Mouse (Mus musculus) large intestine, adult 2 months (tissue): ENCODE results near the gene Ralbp1. TPM values are rescaled to one million over a fixed set of nuclear protein-coding genes. Genes with fewer than 3 reads are reported as not detected.

ENCODE experiments used
- DNase-seq: peaks from one replicate; pipeline ENCODE4 v3.0.0-alpha.2; 2012; ENCODE audit warnings: low read depth, low spot score
- WGBS: fragments of 180-500 bp; shearing (Covaris S2); methylation state at CpG from one replicate; pipeline ENCODE4 v1.1.7; 2018; 5-methylcytosine and 5-hydroxymethylcytosine counted together
- polyA plus RNA-seq: library from polyadenylated mRNA; depleted of rRNA; stranded (reverse); fragments of >200 nt; gene quantifications from 2 replicates; pipeline ENCODE4 v1.2.3, GENCODE M21; 2012

Gene Ralbp1
- polyA plus RNA-seq, 1 experiment, result 29.4 TPM

DNA sequence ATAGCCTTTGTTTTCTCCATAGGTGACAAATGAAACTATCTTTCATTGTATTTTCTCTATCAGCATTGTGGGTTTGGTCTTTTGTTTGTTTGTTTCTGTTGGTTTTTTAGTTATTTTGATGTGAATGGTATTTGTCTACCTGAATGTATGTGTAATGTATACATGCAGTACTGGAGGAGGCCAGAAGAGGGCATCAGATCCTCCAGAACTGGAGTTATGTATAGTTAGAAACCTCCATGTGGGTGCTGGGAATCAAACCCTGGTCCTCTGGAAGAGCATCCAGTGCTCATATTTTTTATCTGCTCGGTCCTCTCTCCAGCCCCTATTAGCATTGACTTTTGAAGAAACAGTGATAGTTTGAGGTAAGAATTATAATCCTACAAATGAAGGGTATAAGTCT lies 17.4 kb upstream of the Ralbp1 start:
- no peak for DNase-seq
- 100% methylated on average over 1 of the region's 1 CpGs for WGBS

DNA sequence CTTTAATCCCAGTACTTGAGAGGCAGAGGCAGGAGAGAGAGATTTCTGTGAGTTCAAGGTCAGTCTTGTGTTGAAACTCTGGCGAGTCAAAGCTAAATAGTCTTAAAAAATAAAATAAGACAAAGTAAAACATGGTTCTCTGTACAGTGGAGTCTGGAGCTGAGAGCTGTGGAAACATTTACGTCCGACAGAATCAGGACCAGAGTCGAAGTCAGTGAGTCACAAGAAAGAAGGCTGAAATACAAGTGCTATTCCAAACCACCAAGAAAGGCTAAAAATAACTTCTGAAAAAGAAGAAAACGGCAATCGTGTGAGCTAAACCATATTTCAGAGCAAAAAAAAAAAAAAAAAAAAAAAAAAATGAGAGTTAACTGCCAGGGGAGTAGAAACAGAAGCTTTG lies 16.7 kb upstream of the Ralbp1 start:
- WGBS, result 72% methylated on average over 6 of the region's 6 CpGs

DNA sequence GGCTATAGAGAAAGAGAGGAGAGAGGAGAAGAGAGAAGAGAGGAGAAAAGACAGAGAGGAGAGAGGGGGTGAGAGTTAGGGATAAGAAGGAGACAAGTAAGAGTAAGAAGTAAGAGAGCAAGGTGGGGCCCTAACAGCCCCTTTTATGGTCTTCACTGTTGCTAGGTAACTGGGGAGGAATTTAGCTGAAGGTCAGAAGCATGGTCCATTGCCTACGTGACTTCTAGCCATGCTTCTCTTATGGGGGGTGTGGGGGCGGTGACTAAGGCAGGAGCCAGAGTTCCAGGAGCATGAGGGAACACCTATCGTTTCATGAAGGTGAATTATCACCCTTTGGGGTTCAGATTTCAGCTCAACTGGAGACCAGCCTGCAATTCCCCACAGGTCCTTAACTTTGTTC lies 10.4 kb upstream of the Ralbp1 start:
- WGBS, result 67% methylated on average over 3 of the region's 3 CpGs
- no peak for DNase-seq

More for the DNA sequence above, 16.7 kb upstream of the Ralbp1 start:
- DNase-seq, result no peak

DNA sequence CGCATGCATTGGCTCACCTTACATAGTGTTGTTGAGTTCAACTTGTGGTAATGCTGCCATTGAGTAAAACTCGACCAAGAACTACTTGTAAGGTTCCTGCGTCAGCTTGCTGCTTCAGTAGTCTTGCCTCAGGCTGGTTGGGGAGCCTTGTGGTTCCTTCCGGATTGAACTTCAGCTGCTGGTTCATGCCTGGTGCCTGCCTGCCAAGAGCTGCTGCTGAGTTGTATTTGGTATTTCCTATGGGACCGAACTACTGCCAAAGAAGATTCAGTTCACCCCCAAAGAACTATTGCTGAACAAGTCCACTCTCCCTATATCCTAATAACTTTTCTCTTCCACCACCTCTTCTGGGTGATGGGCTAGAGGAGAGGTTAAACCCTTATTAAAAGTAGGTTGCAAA lies 3.9 kb upstream of the Ralbp1 start:
- no peak for DNase-seq
- WGBS, result 85% methylated on average over 5 of the region's 5 CpGs

DNA sequence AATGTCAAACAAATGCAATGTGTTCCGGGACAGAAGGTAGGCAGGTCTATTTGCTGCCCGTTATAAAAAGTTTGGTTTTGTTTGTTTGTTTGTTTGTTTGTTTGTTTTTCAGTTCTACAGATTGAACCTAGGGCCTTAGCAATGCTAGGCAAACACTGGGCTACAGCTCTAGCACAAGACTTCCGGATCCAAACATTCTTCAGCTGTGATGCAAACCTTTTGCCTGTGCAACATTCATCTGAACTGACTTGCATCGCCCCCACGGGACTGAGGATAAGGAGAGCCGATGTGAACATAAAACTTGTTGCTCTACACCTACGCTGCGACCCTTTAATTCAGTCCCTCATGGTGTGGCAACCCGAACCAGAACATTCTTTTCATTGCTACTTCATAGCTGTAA lies 973 bp upstream of the Ralbp1 start:
- no peak for DNase-seq
- 50% methylated on average over 9 of the region's 9 CpGs for WGBS

DNA sequence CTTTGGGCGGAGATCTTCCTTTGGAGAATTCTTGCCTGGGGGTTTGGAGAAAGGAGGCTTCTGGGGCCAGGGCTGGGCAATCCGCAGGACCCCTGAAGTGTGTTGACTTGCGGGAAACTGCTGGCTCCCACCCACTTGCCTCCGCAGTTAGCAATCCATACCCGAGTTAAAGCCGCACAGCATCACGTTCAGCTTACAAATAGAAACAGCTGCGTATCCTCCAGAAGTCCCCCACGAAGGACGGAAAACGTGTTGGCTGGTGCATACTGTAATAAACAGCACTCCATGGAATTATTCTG lies 251 bp downstream of the Ralbp1 start:
- DNase-seq, result no peak
- WGBS, result under 1% methylated on average over 11 of the region's 11 CpGs

DNA sequence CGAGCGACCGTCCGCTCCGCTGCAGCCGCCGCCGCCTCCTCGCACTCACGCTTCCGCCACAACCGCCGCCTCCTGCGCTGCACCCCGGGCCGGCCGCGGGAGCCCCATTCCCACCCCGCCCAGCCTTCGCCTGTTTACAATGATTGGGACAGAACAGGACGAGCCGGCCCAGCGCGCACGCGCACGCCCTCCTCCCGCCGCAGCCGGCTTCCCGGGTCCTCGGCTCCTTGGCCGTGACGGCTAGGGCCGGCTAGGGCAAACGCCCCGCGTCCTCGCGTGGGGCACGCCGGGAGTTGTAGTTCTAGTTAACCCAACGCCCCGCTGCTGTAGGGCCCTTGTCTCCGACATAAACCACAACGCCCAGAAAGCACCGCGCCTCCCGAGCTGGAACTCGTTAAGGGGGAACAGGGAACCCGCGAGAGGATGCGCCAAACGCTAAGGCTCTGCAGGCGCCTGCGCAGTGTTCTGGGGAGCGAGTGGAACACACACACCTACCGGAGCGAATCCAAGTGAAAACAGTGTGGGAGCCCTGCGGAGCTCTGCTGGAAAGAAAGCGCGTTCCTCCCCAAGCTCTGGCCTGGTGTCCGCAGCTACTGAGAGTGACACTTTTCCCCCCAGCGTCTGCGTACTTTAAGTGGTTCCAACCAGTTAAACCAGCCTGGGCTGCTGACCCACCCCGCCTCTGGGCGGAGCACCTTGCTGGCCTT lies 754 bp downstream of the Ralbp1 start:
- WGBS, result under 1% methylated on average over 67 of the region's 67 CpGs
- DNase-seq, result peak; percentile 94

DNA sequence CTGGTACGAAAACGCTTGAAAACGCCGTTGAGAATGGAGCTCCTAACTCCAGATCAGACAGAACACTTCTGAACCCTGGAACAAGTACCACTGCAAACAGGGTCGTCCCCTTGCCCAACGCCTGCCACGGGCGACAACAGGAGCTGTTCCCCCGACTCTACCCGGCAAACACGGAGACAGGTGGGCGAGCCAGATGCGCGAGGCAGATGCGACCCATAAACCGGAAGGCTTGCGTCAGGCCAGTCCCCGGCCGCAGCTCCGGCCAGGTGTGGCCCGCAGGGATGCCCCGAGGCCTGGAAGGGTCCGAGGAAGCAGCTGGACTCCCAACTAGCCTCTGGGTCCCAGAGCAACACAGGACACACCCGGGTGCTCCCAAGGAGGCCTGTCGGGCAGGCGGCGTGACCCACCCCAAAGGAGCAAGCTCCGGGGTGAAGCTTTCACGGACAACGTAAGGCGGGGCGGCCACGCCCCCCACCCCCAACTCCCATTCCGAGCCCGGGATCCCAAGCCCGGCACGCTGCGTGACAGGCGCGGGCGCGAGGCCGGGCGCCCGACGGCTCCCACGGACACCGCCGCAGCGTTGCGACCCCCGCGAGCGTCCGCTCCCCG lies 1.4 kb downstream of the Ralbp1 start:
- under 1% methylated on average over 56 of the region's 56 CpGs for WGBS
- DNase-seq, result no peak

DNA sequence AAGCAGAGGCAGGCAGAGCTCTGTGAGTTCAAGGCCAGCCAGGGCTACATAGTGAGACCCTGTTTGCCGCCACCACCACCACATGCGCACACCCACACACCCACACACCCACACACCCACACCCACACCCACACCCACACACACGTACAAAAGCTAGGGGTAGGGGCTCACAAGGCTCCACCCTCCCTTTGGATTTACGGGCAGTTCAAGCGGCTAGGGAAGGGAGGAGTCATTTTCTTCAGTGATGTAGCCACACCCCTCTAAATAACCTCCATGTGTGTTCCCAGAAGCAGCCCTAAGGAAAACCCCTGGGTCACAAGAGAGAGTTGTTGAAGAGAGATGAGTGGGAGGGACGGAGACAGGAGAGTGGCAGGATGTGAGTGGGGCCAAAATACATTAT lies 8.6 kb downstream of the Ralbp1 start:
- no peak for DNase-seq
- WGBS, result 41% methylated on average over 6 of the region's 6 CpGs

DNA sequence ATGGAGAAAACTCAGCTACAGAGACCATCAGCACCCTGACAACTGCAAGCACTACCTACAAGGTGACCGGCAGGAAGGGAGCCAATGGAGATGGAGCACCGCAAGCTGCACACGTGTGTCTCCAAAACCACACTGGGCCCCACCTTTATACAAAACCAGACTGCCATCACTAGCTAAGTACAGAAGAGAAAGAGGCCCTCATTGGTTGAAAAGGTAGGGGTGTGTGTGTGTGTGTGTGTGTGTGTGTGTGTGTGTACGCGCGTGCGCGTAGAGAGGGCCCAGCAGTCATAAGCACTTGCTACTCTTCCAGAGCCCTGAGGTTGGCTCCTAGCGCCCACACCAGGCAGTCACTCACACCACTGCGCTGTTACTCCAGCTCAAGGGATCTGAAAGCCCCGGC lies 11.8 kb downstream of the Ralbp1 start:
- no peak for DNase-seq

DNA sequence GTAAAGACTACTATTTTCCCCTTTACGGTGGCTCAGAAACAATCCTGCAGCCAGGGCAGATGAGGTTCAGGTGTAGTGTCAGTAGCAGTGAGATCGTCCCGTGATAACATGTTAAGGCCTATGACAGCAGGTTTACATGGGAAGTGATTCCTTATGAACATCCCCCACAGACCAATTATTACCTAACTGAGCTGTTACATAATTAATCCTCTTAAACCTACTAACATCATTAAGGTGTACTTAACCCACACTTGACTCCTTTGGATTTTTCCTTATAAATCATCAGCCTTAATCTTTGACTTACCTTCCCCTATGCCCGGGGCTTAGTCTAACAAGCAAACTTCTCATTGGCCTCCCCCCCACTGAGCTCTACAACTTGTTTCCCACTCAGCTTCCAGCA lies 12.4 kb downstream of the Ralbp1 start:
- WGBS, result 85% methylated on average over 4 of the region's 4 CpGs

More for the DNA sequence above, 11.8 kb downstream of the Ralbp1 start:
- WGBS, result 92% methylated on average over 11 of the region's 11 CpGs

DNA sequence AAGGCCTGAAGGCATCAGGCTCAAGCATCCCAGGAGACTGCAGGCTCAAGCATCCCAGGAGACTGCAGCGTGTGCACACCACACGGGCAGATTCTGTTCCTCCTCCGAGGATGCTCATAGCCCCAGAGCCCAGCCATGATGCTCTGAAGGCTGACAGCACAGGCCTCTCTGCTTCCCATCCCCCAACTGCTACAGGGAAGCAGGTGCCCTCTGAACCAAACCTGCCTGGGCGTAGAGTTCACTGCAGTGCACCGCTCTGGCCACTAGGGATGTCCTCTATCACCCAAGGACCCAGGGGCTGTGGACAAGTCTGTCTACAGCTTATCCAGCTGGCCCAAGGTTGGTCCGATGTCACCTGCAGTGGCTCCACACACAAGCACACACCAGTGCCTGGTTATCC lies 12.9 kb downstream of the Ralbp1 start:
- no peak for DNase-seq
- 42% methylated on average over 6 of the region's 6 CpGs for WGBS

More for the DNA sequence above, 12.4 kb downstream of the Ralbp1 start:
- DNase-seq, result no peak

DNA sequence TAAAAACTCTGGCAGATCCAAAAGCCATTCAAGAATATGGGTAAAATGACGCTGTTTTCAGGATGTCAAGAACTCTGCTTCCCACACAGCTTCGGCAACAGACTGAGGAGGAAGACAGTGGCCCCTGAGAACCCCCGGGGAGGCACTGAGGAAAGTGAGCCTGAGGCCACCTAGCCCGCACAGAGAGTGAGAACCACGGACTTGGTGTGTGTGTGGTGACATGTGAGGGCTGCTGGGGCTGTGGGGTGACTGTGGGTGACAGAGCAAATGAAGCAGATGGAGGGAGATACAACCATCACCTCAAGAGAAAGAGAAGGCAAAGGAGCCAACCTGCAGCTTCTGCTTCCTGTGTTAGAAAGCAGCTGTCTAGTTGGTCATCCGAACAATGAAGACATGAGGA lies 13.5 kb downstream of the Ralbp1 start:
- WGBS, result 64% methylated on average over 6 of the region's 6 CpGs
- DNase-seq, result no peak

DNA sequence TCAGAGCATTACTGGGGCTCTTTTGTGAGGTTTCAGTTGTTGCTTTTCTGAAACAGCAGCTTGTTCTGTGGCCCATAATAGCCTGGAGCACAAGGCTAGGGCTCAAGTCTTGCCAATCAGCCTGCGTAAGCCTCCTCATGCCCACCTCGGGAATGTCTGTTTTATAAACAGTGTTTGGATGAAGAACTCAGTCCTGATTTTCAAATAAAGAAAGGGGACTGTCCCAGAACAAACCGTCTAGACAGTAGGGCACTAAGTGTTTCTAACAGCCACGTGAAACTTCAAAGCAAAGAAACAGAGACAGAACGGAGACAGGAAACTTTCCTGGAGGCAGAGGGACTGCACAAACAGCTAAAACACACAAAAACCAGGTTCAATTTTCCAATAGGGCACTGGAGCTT lies 14.0 kb downstream of the Ralbp1 start:
- DNase-seq, result no peak
- 39% methylated on average over 5 of the region's 5 CpGs for WGBS

DNA sequence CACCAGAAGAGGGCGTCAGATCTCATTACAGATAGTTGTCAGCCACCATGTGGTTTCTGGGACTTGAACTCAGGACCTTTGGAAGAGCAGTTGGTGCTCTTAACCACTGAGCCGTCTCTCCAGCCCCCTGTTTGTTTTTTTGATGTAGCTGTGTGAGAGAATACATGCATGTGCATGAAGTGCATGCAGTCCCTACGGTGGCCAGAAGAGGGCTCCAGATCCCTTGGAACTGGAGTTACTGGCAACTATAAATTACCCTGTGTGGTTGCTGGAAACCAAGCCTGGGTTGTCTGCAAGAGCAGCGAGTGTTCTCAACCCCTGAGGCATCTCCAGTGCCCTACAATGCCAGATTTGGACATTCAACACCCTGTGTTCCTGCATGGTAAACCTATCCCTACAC lies 15.5 kb downstream of the Ralbp1 start:
- WGBS, result 44% methylated on average over 4 of the region's 4 CpGs
- no peak for DNase-seq

DNA sequence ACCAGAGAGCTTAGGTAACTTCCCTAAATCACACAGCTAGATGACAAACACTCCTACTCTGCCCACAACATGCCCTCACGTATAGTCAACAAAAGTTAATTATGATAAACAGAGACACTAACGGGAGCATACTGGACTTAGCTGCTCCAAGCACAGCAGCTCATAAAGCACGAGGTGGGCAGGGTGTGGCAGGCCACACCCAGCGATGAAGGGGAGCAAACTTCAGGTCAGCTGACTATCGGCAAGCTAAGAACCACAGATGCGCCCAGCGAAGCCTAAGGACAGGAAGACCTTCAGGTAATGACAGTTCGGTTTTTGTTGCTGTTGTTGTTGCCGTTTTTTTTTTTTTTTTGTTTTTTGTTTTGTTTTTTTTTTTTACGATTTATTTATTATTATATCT lies 15.9 kb downstream of the Ralbp1 start:
- DNase-seq, result no peak
- WGBS, result 54% methylated on average over 10 of the region's 10 CpGs

DNA sequence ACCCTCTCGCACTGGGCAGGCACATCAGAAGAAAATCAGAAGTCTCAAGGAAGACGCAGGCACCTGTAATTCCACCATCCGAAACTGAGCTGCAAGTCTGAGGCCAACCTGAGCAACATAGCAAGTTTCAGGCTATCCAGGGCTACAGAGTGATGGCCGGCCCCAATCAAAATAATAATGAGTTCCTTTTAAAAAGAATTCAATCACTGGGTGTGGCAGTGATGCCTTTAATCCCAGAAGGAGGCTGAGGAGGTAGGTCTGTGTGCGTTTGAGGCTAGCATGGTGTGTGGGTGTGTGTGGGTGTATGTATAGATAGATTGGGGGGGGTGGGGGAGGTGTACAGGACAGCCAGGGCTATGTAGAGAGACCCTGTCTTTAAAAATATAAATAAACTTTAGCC lies 17.6 kb downstream of the Ralbp1 start:
- DNase-seq, result no peak
- WGBS, result 94% methylated on average over 5 of the region's 5 CpGs

DNA sequence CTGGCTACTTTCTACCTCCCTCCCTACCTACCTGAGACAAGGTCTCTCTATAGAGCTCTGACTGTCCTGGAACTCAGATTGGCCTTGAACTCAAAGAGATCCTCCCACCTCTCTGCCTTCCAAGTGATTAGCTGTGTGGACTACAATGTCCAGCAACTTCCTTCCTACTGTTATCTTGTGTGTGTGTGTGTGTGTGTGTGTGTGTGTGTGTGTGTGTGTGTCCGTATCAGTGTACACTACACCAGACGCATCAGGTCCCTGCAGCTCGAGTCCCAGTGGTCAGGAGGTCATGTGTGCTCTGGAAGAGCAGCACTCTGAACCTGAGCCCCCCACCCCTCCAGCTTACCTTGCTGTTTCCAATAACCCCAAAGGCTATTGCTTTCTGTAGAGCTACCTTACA lies 19.4 kb downstream of the Ralbp1 start:
- 68% methylated on average over 3 of the region's 3 CpGs for WGBS
- DNase-seq, result no peak

DNA sequence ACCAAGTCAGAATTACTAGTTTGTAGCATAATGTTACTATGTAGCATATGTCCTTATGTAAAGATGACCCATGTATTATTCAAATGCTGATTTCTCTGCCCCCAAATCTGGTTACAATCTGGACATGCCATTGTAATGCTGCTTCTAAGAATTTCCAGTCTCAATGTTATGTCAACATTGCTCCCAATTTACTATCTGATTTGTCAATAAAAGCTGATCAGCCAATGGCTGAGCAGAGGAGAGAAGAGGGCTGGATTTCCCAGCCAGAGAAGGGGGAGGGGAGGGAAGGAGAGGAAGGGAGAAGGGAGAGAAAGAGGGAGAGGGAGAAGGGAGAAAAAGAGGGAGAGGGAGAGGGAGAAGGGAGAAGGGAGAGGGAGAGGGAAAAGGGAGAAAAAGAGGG lies 20.3 kb downstream of the Ralbp1 start:
- DNase-seq, result no peak

DNA sequence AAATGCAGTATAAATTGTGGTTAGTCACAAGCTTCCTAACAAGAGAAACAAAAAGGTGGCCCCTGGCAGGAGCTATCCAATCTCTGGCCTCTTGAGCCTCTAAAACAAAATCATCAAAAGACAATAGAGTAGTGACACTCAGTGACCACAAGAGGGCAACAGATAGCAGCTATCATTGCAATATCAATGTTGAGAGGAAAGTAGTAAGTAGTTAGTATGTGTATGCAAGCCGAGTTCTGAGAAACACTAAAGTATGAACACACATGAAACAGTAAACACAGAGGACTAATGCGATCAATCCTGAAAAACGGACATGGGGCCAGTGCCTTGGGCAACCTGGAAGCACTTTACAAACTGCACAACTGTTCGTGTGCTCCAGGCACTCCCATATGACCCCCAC lies 20.9 kb downstream of the Ralbp1 start:
- no peak for DNase-seq
- WGBS, result 37% methylated on average over 4 of the region's 4 CpGs

DNA sequence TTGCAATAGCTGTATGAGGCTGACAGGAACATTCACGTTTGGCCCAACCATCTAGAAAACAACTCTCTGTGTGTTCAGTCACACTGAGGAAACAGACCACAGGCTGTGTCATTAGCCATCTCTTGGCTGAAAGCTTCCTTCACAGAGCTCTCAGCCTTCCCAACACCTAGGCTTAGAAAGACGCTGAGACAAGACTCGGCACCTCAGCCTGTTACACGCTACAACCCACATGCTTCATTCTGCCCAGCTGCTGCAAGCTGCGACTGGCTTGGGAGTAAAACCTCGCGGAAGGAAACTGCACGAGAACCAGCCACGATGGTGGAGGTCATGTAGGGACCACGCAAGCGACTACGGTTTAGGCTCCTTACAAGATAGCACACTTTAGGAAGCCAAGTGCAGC lies 21.8 kb downstream of the Ralbp1 start:
- DNase-seq, result no peak
- WGBS, result 93% methylated on average over 12 of the region's 12 CpGs

DNA sequence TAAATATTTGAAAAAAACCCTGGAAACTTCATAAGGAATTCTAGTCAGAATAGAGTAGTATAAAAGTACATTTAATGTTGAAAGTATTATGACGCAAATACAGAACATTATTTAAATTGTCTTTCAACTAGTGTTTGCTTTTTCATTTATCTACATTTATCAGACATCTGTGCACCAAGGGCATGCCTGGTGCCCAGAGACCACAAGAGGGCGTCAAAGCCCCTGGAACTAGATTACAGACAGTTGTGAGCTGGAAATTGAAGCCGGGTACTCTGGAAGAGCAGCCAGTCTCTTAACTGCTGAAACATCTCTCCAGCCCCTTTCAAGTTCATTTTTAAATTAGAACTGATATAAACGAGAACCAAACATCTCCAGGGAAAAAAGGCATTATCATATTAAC lies 23.0 kb downstream of the Ralbp1 start:
- WGBS, result 60% methylated on average over 4 of the region's 4 CpGs
- no peak for DNase-seq
